Mouse (Mus musculus) effector memory CD4-positive, alpha-beta T cell, adult 7 months (primary cell): Measurements from ENCODE around the gene Shq1. TPM values are rescaled to one million over a fixed set of nuclear protein-coding genes. Genes with fewer than 3 reads are reported as not detected.

Experiments
- polyA plus RNA-seq: library from polyadenylated mRNA; unstranded; fragments of 100-300 nt; shearing (Covaris generic); gene quantifications from one replicate; pipeline ENCODE4 v1.2.1, GENCODE M21; 2017

The Shq1 gene
- 7.6 TPM for polyA plus RNA-seq

DNA sequence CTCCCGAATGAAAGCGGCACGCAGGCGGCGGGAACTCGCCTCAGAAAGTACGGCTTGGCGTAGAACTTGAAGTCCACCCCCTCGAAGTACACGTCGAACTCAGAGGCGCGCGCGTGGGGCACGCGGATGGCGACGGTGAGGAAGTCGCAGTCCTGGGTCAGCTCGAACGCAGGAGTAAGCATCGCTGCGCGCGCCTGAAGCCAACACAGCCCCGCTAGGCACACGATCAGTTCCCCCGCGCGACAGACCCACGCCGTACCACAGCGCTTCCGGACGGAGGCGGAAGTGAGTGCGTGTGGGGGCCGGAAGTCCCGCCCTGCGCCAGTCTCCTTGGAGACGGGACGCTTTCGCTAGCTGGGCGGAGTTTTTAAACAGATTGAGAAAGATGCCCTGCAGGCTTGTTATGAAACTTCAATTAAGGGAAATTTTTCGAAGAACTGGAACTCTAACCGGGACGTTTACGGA, at the start of gene Shq1:
Gene Shq1, minus strand, starts transcription at position 278 of the 465 bp plus-strand sequence.

DNA sequence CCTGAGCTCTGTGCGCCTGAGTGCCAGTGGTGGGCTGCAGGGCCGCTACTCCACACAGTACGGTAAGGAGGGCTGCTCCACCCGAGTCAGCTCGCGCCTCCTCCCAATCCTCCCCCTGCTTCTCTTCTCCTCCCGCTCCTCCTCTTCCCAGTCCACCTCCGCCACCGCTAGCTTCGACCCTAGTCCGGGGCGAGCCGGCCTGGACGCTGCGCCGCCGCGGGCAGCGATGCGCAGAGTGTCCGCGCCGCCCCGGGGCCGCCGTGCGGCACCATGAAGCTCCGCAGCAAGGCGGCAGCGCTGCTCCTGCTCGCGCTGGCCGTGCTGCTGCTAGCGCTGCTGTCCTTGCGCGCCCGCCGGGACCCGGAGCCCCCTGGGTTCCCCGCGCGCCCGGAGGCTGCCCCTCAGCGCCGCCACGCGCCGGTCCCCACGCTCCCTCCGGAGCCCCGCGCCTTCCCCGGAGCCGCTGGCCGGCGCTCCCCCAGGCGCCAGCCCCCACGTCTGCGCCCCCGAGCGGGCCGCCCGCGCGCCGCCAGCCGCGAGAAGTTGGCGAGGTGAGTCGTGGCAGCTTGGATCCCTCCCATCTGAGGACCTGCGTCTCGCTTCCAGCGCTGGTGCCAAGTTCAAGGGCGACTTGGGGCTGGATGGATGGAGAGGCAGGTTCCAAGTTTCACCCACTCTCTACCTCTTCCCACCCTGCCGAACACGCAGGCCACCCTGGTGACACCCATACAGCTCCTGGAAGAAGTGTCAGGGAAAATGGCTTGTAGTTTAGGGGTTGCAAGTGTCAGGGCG, 33.8 kb upstream of the Shq1 start, which contains the start of gene Gxylt2:
Gene Gxylt2, plus strand, starts transcription at position 161 of the 792 bp plus-strand sequence.

Other genes with a start within 250 kb of the Shq1 start
- gene Gxylt2, start 33.6 kb upstream of the Shq1 start, polyA plus RNA-seq, result 0.06 TPM
- gene Ppp4r2, start 162.5 kb upstream of the Shq1 start, polyA plus RNA-seq, result 58.9 TPM